Mouse (Mus musculus) embryonic fibroblast, embryonic 13.5 days (primary cell): ENCODE measurements around the gene Rbl2.

Experiments
- CTCF ChIP-seq: IDR thresholded peaks from 2 replicates; pipeline ENCODE4 v1.5.1; 2011; ENCODE audit warnings: mild to moderate bottlenecking, control low read depth, low read length, moderate library complexity, borderline replicate concordance; ENCODE audit not compliant: insufficient read depth
- POLR2A ChIP-seq: IDR thresholded peaks from 2 replicates; pipeline ENCODE4 v1.6.1; 2011; ENCODE audit warnings: low read depth, mild to moderate bottlenecking, control low read depth, low read length, moderate library complexity

GRCm38 (mm10) chr8:91079678-91080077 lies 9.8 kb downstream of the Rbl2 start:
- no peak for TF ChIP-seq POLR2A
- TF ChIP-seq CTCF = no peak
